Mouse (Mus musculus) liver, adult 2 months (tissue): Measurements from ENCODE around the gene Olfr808.

Experiments
- CTCF ChIP-seq: fragments of 200-500 bp; IDR thresholded peaks from 2 replicates; pipeline ENCODE4 v1.5.1; 2011; ENCODE audit warnings: low read depth, low read length, control low read depth
- POLR2A ChIP-seq: fragments of 200-500 bp; IDR thresholded peaks from 2 replicates; pipeline ENCODE4 v1.6.1; 2011; ENCODE audit warnings: low read length, control low read depth; ENCODE audit not compliant: insufficient read depth; ENCODE audit errors: extremely low read depth

GRCm38 (mm10) chr10:129757693-129758092, 7.6 kb upstream of the Olfr808 start, which contains the start of gene Olfr807:
- no peak for TF ChIP-seq CTCF
- TF ChIP-seq POLR2A: no peak
